Mouse (Mus musculus): Measurements from ENCODE around the gene Gpr33. TPM values are rescaled to one million over a fixed set of nuclear protein-coding genes. Genes with fewer than 3 reads are reported as not detected.

Gpr33 gene
- polyA plus RNA-seq, 1 experiment from 2014 or later, result not detected

- no peak for ATAC-seq (ENCODE audit: insufficient number of reproducible peaks, insufficient read depth, low FRiP score, low TSS enrichment, low read depth)
- Histone ChIP-seq H3K9me3 (no peaks in the 10 kb centered on the region), H3K9ac (replicated peaks) (no peak overlapping the region), H3K4me1 (replicated peaks) (peaks cover 6% of the 10 kb centered on the region; the same call in 1 of the 2 replicates), H3K27ac (no peak overlapping the region), H3K4me3 (replicated peaks) (no peak overlapping the region), H3K4me2 (no peak overlapping the region), H3K36me3 (no peaks in the 10 kb centered on the region), H3K27me3 (no peaks in the 10 kb centered on the region)
- WGBS, result 74% methylated on average over 15 of the region's 15 CpGs
Measured at GRCm38 (mm10) chr12:52009928-52010629, 17.8 kb downstream of the Gpr33 start.

GRCm38 (mm10) chr12:52006633-52006994, 21.2 kb downstream of the Gpr33 start:
- H3K9ac ChIP-seq (replicated peaks), result no peak overlapping the region; the same call in 1 of the 2 replicates
- H3K27ac ChIP-seq, result no peak overlapping the region

GRCm38 (mm10) chr12:52005877-52006632, 21.8 kb downstream of the Gpr33 start, which contains the start of gene Dtd2:
Dtd2 (minus strand) TSS chr12:52006501.
- H3K36me3 ChIP-seq, result no peaks in the 10 kb centered on the region
- H3K9me3 ChIP-seq, result no peaks in the 10 kb centered on the region
- H3K4me3 ChIP-seq (replicated peaks), result peak within 1 kb of the TSS; percentile 72
- H3K4me2 ChIP-seq, result peak within 1 kb of the TSS; percentile 67
- H3K27me3 ChIP-seq, result no peaks in the 10 kb centered on the region
- 2% methylated on average over 46 of the region's 46 CpGs for WGBS
- peaks cover 6% of the 10 kb centered on the region; the same call in 1 of the 2 replicates for H3K4me1 ChIP-seq (replicated peaks)
- H3K27ac ChIP-seq, result peak within 1 kb of the TSS; percentile 64; the same call in 1 of the 2 replicates
- H3K9ac ChIP-seq (replicated peaks), result peak within 1 kb of the TSS; percentile 72
- ATAC-seq (ENCODE audit: insufficient number of reproducible peaks, insufficient read depth, low FRiP score, low TSS enrichment, low read depth), result peak; percentile 92

More at GRCm38 (mm10) chr12:52006633-52006994, 21.2 kb downstream of the Gpr33 start:
- peak overlapping the region; percentile 72 for H3K4me3 ChIP-seq (replicated peaks)
- ATAC-seq (ENCODE audit: insufficient number of reproducible peaks, insufficient read depth, low FRiP score, low TSS enrichment, low read depth), result no peak; the same call in 1 of the 2 replicates
- no peaks in the 10 kb centered on the region for H3K27me3 ChIP-seq
- no peaks in the 10 kb centered on the region for H3K9me3 ChIP-seq
- H3K4me2 ChIP-seq, result peak overlapping the region; percentile 67
- peaks cover 6% of the 10 kb centered on the region; the same call in 1 of the 2 replicates for H3K4me1 ChIP-seq (replicated peaks)
- WGBS, result 43% methylated on average over 5 of the region's 5 CpGs
- no peaks in the 10 kb centered on the region for H3K36me3 ChIP-seq

GRCm38 (mm10) chr12:52002746-52003145, 25.1 kb downstream of the Gpr33 start:
- no peak overlapping the region for H3K27ac ChIP-seq
- peaks cover 6% of the 10 kb centered on the region; the same call in 1 of the 2 replicates for H3K4me1 ChIP-seq (replicated peaks)
- no peaks in the 10 kb centered on the region for H3K9me3 ChIP-seq
- H3K4me3 ChIP-seq (replicated peaks), result no peak overlapping the region
- WGBS, result 94% methylated on average over 3 of the region's 3 CpGs
- H3K4me2 ChIP-seq, result no peak overlapping the region
- H3K27me3 ChIP-seq, result no peaks in the 10 kb centered on the region
- no peak overlapping the region for H3K9ac ChIP-seq (replicated peaks)
- no peak for ATAC-seq (ENCODE audit: insufficient number of reproducible peaks, insufficient read depth, low FRiP score, low TSS enrichment, low read depth)
- peaks cover 18% of the 10 kb centered on the region for H3K36me3 ChIP-seq

- H3K9ac ChIP-seq (replicated peaks), result no peak overlapping the region
- H3K36me3 ChIP-seq, result peaks cover 26% of the 10 kb centered on the region
- no peaks in the 10 kb centered on the region for H3K9me3 ChIP-seq
- H3K27me3 ChIP-seq, result no peaks in the 10 kb centered on the region
- no peak overlapping the region for H3K27ac ChIP-seq
- H3K4me1 ChIP-seq (replicated peaks), result peaks cover 6% of the 10 kb centered on the region; the same call in 1 of the 2 replicates
- no peak overlapping the region for H3K4me2 ChIP-seq
- no peak for ATAC-seq (ENCODE audit: insufficient number of reproducible peaks, insufficient read depth, low FRiP score, low TSS enrichment, low read depth)
- H3K4me3 ChIP-seq (replicated peaks), result no peak overlapping the region
- WGBS, result 31% methylated on average over 4 of the region's 4 CpGs
Measured at GRCm38 (mm10) chr12:52001544-52001943, 26.3 kb downstream of the Gpr33 start.

- Histone ChIP-seq H3K27ac (no peak overlapping the region), H3K4me2 (no peak overlapping the region), H3K4me3 (replicated peaks) (no peak overlapping the region), H3K4me1 (replicated peaks) (no peaks in the 10 kb centered on the region), H3K9me3 (no peaks in the 10 kb centered on the region), H3K9ac (replicated peaks) (no peak overlapping the region), H3K27me3 (no peaks in the 10 kb centered on the region), H3K36me3 (peaks cover 43% of the 10 kb centered on the region)
- 89% methylated on average over 9 of the region's 9 CpGs for WGBS
- no peak for ATAC-seq (ENCODE audit: insufficient number of reproducible peaks, insufficient read depth, low FRiP score, low TSS enrichment, low read depth)
Measured at GRCm38 (mm10) chr12:51998366-51998932, 29.4 kb downstream of the Gpr33 start.

GRCm38 (mm10) chr12:51995738-51996536, 31.9 kb downstream of the Gpr33 start:
- peaks cover 44% of the 10 kb centered on the region for H3K36me3 ChIP-seq
- no peak overlapping the region for H3K4me2 ChIP-seq
- H3K4me3 ChIP-seq (replicated peaks), result no peak overlapping the region
- ATAC-seq (ENCODE audit: insufficient number of reproducible peaks, insufficient read depth, low FRiP score, low TSS enrichment, low read depth), result no peak
- no peaks in the 10 kb centered on the region for H3K27me3 ChIP-seq
- H3K9ac ChIP-seq (replicated peaks), result no peak overlapping the region
- H3K4me1 ChIP-seq (replicated peaks), result no peaks in the 10 kb centered on the region
- WGBS, result 75% methylated on average over 1 of the region's 1 CpGs
- H3K27ac ChIP-seq, result no peak overlapping the region
- no peaks in the 10 kb centered on the region for H3K9me3 ChIP-seq

DNA sequence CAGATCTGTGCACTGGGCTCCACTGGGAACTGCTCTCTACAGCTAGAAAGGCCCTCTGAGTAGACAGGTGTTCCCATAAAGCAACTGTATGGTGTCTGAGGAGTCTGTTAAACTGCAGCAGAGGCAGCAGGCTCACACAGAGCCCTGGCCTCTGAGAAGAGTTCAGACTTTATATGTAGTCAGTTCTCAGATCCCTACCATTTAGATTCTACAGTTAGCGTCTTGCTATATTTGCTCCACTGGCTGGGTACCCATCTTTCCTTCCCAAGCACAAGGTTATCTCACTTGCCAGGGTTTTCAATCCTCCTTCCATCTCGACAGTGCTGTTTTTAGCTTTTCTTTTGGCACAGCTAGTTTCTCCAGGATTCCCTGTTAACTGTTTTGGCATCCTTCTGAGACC, 37.2 kb downstream of the Gpr33 start:
- Histone ChIP-seq H3K9me3 (no peaks in the 10 kb centered on the region), H3K27me3 (no peaks in the 10 kb centered on the region), H3K4me1 (replicated peaks) (no peaks in the 10 kb centered on the region), H3K4me3 (replicated peaks) (no peak overlapping the region), H3K4me2 (no peak overlapping the region), H3K36me3 (peaks cover 18% of the 10 kb centered on the region; the same call in 1 of the 2 replicates), H3K9ac (replicated peaks) (no peak overlapping the region), H3K27ac (no peak overlapping the region)
- ATAC-seq (ENCODE audit: insufficient number of reproducible peaks, insufficient read depth, low FRiP score, low TSS enrichment, low read depth), result no peak
- 87% methylated on average over 2 of the region's 2 CpGs for WGBS

- ATAC-seq (ENCODE audit: insufficient number of reproducible peaks, insufficient read depth, low FRiP score, low TSS enrichment, low read depth), result no peak
- no peaks in the 10 kb centered on the region for H3K9me3 ChIP-seq
- H3K27ac ChIP-seq, result no peak overlapping the region
- H3K4me1 ChIP-seq (replicated peaks), result no peaks in the 10 kb centered on the region
- no peaks in the 10 kb centered on the region for H3K27me3 ChIP-seq
- no peak overlapping the region for H3K4me2 ChIP-seq
- no peak overlapping the region for H3K4me3 ChIP-seq (replicated peaks)
- H3K36me3 ChIP-seq, result peaks cover 2% of the 10 kb centered on the region; the same call in 1 of the 2 replicates
- no peak overlapping the region for H3K9ac ChIP-seq (replicated peaks)
- 83% methylated on average over 5 of the region's 5 CpGs for WGBS
Measured at GRCm38 (mm10) chr12:51988536-51988935, 39.3 kb downstream of the Gpr33 start.

GRCm38 (mm10) chr12:51985826-51986225, 42.0 kb downstream of the Gpr33 start:
- H3K4me2 ChIP-seq, result no peak overlapping the region
- no peak overlapping the region for H3K9ac ChIP-seq (replicated peaks)
- H3K9me3 ChIP-seq, result no peaks in the 10 kb centered on the region
- H3K4me3 ChIP-seq (replicated peaks), result no peak overlapping the region
- ATAC-seq (ENCODE audit: insufficient number of reproducible peaks, insufficient read depth, low FRiP score, low TSS enrichment, low read depth), result no peak
- no peaks in the 10 kb centered on the region for H3K4me1 ChIP-seq (replicated peaks)
- no peak overlapping the region for H3K27ac ChIP-seq
- WGBS, result 59% methylated on average over 4 of the region's 4 CpGs
- no peaks in the 10 kb centered on the region for H3K36me3 ChIP-seq
- H3K27me3 ChIP-seq, result no peaks in the 10 kb centered on the region

Data from limb, embryonic 12.5 days (tissue).